Mouse (Mus musculus) midbrain, embryonic 10.5 days (tissue): ENCODE results near the gene Adh6a. TPM values are rescaled to one million over a fixed set of nuclear protein-coding genes. Genes with fewer than 3 reads are reported as not detected.

ENCODE experiments used
- DNase-seq: peaks from one replicate; pipeline ENCODE4 v3.0.0-alpha.2; 2017; ENCODE audit warnings: low spot score
- H3K27ac ChIP-seq: fragments of 300-500 bp; sonication (generic); replicated peaks from 2 replicates; pipeline ENCODE4 v1.5.1; 2016; ENCODE audit warnings: mild to moderate bottlenecking
- H3K27me3 ChIP-seq: fragments of 300-500 bp; sonication (generic); 2 replicates; pipeline ENCODE4 v1.6.1; 2016; ENCODE audit warnings: low read depth, mild to moderate bottlenecking; ENCODE audit not compliant: poor library complexity, severe bottlenecking
- H3K36me3 ChIP-seq: fragments of 300-500 bp; sonication (generic); 2 replicates; pipeline ENCODE4 v1.6.1; 2016; ENCODE audit warnings: mild to moderate bottlenecking, moderate library complexity
- H3K4me1 ChIP-seq: fragments of 300-500 bp; sonication (generic); 2 replicates; pipeline ENCODE4 v1.6.1; 2016
- H3K4me3 ChIP-seq: fragments of 300-500 bp; sonication (generic); 2 replicates; pipeline ENCODE4 v1.5.1; 2016; ENCODE audit warnings: mild to moderate bottlenecking, moderate library complexity
- H3K9me3 ChIP-seq: fragments of 300-500 bp; sonication (generic); replicated peaks from 2 replicates; pipeline ENCODE4 v1.6.1; 2016; ENCODE audit warnings: mild to moderate bottlenecking
- WGBS: fragments of 180-500 bp; shearing (Covaris S2); methylation state at CpG from one replicate; pipeline ENCODE4 v1.1.7; 2016; 5-methylcytosine and 5-hydroxymethylcytosine counted together
- polyA plus RNA-seq: library from polyadenylated mRNA; unstranded; fragments of >200 nt; fragmentation: Nextera tagmentation; extraction: Ambion mirVana; gene quantifications from 2 replicates; pipeline ENCODE4 v1.2.1, GENCODE M21; 2016

Adh6a gene
- polyA plus RNA-seq, 1 experiment from 2014 or later, result not detected

DNA sequence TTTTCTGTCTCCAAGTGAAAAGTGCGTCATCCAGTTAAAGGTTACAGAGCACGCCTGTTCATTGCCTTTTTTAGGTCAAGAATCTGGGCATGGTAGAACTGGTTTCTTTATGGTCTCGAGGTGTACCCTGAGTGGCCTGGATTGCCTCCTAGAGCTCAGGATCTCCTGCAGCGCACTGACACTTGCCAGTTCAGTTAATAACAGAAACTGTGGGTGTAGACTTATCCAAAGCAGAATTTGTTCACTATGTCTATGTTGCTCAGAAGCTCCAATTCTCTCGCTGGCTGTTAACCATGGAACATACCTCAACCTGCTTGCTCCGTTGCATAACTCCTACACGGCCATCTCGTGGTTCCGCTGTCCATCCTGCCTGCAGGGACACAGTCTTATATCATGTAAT, 13.0 kb upstream of the Adh6a start:
- no peak for DNase-seq
- WGBS, result 93% methylated on average over 9 of the region's 9 CpGs
- peaks cover 15% of the 10 kb centered on the region for H3K9me3 ChIP-seq
- no peak overlapping the region for H3K4me3 ChIP-seq
- no peaks in the 10 kb centered on the region for H3K36me3 ChIP-seq
- H3K27me3 ChIP-seq, result no peaks in the 10 kb centered on the region
- H3K27ac ChIP-seq, result no peak overlapping the region
- peaks cover 8% of the 10 kb centered on the region for H3K4me1 ChIP-seq

DNA sequence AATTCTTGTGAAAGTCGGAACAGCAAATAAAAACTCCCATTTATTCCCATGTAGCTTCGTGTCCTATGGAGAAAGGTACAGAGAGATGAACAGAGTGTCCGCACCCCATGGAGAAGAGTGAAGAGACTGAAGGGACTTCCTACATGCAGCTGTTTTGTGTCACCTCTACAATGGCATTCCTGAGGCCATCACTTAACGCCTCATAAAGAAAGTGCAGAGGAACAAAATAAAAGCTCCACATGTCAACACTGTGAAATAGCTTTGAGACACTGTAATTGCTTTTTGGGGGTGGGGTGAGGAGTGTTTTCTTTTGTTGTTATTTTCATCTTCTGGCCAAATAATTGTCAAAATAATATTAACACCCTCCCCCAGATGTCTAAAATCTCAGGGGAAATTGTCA, 10.4 kb upstream of the Adh6a start:
- no peak for DNase-seq
- H3K27me3 ChIP-seq, result no peaks in the 10 kb centered on the region
- no peak overlapping the region for H3K4me3 ChIP-seq
- no peak overlapping the region for H3K27ac ChIP-seq
- no peaks in the 10 kb centered on the region for H3K36me3 ChIP-seq
- H3K4me1 ChIP-seq, result peaks cover 20% of the 10 kb centered on the region
- WGBS, result 76% methylated on average over 4 of the region's 4 CpGs
- peaks cover 9% of the 10 kb centered on the region for H3K9me3 ChIP-seq

DNA sequence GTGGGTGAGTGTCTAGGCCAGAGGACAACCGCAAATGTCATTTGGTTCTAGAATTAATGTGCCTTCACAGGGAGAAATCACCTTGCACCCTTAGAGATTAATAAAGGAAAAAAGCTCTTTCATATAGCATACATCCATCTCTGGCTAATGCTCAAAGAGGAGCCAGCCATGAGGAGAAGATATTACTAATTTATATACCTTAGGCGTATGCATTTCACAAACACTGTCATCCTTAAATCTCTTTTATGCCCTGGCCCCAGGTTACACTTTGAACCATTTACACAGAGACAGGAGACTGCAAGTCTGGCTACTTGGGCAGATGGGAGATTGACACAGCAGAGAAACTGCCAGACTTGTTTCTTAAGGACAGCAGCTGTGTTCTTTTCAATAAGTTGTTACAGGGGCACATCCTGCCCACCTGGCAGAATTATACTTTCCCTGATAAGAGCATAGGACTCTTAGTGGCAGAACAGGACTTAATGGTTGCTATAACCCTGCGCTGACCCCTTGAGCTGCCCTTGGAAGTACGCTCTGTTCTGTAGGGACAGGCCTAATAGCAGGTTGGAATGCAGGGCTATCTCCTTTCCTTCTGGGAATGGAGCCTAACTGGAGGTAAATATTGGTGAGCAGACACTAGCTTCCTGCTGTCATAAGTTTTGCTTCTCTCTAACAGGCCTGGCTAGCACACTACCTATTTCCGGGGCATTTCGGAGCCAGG, 9.2 kb upstream of the Adh6a start:
- H3K4me1 ChIP-seq, result peaks cover 20% of the 10 kb centered on the region
- H3K27me3 ChIP-seq, result no peaks in the 10 kb centered on the region
- no peak overlapping the region for H3K4me3 ChIP-seq
- no peak overlapping the region for H3K27ac ChIP-seq
- no peaks in the 10 kb centered on the region for H3K36me3 ChIP-seq
- no peak for DNase-seq
- H3K9me3 ChIP-seq, result no peaks in the 10 kb centered on the region
- WGBS, result 90% methylated on average over 6 of the region's 6 CpGs

DNA sequence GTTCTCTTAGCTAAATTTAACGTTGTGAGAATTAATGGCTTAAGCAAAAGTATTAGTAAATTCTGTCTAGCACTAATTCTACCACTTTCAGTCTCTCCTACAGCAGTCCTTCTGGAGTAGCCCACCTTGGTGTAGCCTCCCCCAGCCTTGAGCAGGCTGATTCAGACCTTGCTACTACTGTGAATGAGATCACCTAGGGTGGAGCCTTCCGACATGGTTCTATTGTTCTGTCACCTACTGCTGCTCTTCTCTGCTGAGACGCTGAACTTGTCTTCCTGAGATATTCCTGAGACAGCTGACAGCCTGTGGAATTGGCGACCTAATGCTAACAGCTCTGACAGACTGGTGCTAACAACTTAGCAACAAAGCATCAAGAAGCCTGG, 8.6 kb upstream of the Adh6a start:
- WGBS, result 50% methylated on average over 4 of the region's 4 CpGs
- no peaks in the 10 kb centered on the region for H3K27me3 ChIP-seq
- H3K27ac ChIP-seq, result no peak overlapping the region
- H3K9me3 ChIP-seq, result no peaks in the 10 kb centered on the region
- H3K4me3 ChIP-seq, result no peak overlapping the region
- DNase-seq, result no peak
- H3K36me3 ChIP-seq, result no peaks in the 10 kb centered on the region
- H3K4me1 ChIP-seq, result peaks cover 20% of the 10 kb centered on the region

DNA sequence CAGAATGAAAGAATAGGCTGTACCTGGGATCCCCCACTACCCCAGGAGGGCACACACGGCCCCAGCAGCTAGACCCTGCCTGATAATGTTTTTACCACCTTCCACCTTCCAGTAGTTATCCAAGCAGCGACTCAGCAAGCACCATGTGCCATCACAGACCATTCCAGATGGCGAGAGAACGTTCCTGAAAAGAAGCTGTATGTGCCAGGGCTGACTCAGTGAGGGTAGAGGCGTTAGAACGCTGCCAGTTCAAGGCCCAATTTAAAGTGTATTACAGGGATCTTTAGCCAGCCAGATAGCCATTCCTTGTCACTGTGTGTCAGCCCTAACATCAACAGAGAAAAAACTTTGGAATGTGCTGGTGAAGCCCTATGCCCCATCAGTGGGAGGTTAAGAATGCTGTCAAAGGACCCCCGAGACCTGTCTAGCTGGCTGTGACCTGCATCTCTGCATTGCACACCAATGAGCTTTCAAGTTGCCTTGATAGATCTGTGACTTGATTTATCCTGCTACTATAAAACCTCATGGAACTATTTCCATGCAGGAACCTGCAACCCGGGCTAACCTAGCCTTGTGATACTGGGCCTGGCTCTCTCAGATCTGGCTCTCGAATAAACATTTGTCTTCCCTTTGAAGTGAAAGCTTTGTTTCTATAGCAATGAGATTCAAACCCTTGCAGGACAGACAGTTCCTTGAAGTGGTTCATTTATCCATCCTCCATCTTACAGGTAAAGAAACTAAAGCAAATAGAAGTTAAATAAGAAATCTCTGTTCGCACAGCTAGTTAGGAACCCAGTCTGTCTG, 7.4 kb upstream of the Adh6a start:
- WGBS, result 78% methylated on average over 10 of the region's 10 CpGs
- DNase-seq, result no peak
- peaks cover 20% of the 10 kb centered on the region for H3K4me1 ChIP-seq
- H3K9me3 ChIP-seq, result no peaks in the 10 kb centered on the region
- no peak overlapping the region for H3K27ac ChIP-seq
- H3K36me3 ChIP-seq, result no peaks in the 10 kb centered on the region
- H3K27me3 ChIP-seq, result no peaks in the 10 kb centered on the region
- H3K4me3 ChIP-seq, result no peak overlapping the region

DNA sequence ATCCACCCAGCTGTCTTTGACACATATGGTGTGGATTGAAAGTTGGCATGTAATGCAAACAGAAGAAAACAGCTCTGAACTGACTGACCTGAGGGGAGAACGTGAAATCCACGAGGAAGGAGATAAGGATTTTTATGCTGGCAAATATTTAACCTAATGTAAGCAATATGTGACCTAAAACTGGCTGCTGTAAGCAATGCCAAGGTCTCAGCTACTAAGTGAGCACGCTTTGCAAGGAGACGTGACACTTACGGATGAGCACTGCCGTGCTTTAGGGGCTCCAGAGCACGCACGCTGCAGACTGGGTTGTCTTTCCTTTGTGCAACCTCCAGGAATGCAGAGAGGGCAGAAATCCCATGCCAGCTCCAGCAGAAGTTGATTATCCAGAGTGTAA, 6.8 kb upstream of the Adh6a start:
- DNase-seq, result no peak
- Histone ChIP-seq H3K36me3 (no peaks in the 10 kb centered on the region), H3K27ac (0 out of 2 replicates have a peak overlapping the region, but pooled peaks have one; percentile 38), H3K4me3 (no peak overlapping the region), H3K27me3 (no peaks in the 10 kb centered on the region), H3K4me1 (peaks cover 20% of the 10 kb centered on the region), H3K9me3 (no peaks in the 10 kb centered on the region)
- 65% methylated on average over 8 of the region's 8 CpGs for WGBS

DNA sequence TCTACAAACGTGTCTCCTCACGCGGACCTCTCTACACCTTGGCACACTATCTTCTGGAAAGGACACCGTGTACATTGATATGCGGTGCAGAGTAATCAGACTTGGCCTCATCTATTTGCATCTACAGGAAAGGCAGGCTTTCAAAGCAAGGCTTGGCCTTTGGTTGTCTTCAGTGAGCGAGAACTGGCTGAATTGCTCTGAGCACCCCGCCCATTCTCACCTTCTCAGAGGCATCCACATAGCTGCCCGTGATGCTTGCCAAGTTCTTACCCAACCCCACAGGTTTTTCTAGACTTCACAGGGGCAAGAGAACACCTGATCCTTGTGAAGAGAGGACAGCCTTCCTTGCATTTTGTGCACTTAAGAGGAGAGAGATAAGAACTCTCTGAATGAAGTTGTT, 3.2 kb upstream of the Adh6a start:
- H3K36me3 ChIP-seq, result no peaks in the 10 kb centered on the region
- peaks cover 14% of the 10 kb centered on the region for H3K4me1 ChIP-seq
- 95% methylated on average over 8 of the region's 8 CpGs for WGBS
- H3K9me3 ChIP-seq, result no peaks in the 10 kb centered on the region
- no peak overlapping the region for H3K4me3 ChIP-seq
- H3K27me3 ChIP-seq, result no peaks in the 10 kb centered on the region
- no peak overlapping the region for H3K27ac ChIP-seq
- no peak for DNase-seq

DNA sequence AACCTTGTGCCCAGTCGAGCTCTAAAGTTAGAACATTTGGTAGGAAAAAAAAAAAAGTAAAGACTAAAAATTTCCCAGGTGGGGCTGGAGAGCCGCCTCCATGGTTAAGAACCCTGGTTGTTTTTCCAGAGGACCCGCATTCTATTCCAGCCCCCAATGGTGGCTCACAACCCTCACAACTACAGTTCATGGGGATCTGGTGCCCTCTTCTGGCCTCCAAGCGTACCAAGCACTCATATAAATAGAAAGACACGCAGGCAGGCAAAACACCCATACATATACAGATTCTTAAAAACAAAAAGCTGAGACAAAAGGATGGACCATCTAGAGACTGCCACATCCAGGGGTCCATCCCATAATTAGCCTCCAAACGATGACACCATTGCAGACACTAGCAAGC, 2.1 kb upstream of the Adh6a start:
- H3K27ac ChIP-seq, result no peak overlapping the region
- H3K4me3 ChIP-seq, result no peak overlapping the region
- no peaks in the 10 kb centered on the region for H3K27me3 ChIP-seq
- H3K36me3 ChIP-seq, result no peaks in the 10 kb centered on the region
- no peak for DNase-seq
- peaks cover 4% of the 10 kb centered on the region; the same call in 1 of the 2 replicates for H3K4me1 ChIP-seq
- no peaks in the 10 kb centered on the region for H3K9me3 ChIP-seq
- WGBS, result 80% methylated on average over 6 of the region's 6 CpGs

DNA sequence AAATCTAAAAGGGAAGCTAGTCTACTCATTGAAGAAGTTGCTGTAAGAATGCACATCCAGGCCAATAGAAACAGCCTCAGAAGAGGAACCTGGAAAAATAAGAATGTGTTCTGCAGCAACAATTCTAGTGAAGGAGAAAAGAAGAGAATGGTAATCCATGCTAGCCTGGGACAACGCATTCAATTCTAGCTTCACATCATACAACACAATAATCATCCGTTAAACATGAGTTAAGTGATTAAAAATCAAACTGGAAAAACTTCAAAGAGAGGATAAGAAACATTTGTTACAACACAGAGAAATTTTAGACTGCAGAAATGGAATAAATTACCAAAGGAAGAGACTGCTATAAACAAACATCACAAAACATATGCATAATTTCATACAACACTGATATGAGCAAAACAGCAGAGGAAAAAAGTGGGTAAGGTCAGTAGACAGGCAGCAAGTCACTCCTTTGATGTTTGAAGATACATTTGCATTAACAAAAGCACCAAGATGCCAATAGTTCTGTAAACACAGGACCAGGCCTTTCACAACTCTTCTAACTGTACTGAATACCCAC, 3.9 kb downstream of the Adh6a start:
- no peaks in the 10 kb centered on the region for H3K9me3 ChIP-seq
- H3K27ac ChIP-seq, result no peak overlapping the region
- no peak overlapping the region for H3K4me3 ChIP-seq
- 80% methylated on average over 2 of the region's 2 CpGs for WGBS
- no peak for DNase-seq
- H3K27me3 ChIP-seq, result no peaks in the 10 kb centered on the region
- H3K4me1 ChIP-seq, result no peaks in the 10 kb centered on the region
- H3K36me3 ChIP-seq, result no peaks in the 10 kb centered on the region

DNA sequence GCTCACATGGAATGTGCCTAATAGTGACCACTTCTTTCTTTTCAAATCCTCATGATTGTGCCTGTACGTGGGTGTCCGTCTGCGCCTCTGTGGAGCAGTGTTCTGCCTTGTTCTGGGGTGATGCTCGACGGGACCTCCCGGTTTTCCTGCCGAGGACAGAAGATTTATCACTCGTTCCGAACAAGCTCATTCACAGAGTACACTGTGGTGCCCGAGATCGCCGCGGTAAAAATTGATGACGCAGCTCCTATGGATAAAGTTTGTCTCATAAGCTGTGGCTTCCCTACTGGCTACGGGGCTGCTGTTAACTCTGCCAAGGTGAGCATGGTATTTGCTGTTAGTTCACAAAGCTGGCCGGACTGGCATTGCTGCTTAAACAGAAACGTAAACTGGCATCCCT, 11.9 kb downstream of the Adh6a start:
- Histone ChIP-seq H3K4me3 (no peak overlapping the region), H3K9me3 (peaks cover 7% of the 10 kb centered on the region; the same call in 1 of the 2 replicates), H3K27me3 (no peaks in the 10 kb centered on the region), H3K27ac (no peak overlapping the region), H3K4me1 (no peaks in the 10 kb centered on the region), H3K36me3 (no peaks in the 10 kb centered on the region)
- WGBS, result 93% methylated on average over 17 of the region's 17 CpGs
- DNase-seq, result no peak

DNA sequence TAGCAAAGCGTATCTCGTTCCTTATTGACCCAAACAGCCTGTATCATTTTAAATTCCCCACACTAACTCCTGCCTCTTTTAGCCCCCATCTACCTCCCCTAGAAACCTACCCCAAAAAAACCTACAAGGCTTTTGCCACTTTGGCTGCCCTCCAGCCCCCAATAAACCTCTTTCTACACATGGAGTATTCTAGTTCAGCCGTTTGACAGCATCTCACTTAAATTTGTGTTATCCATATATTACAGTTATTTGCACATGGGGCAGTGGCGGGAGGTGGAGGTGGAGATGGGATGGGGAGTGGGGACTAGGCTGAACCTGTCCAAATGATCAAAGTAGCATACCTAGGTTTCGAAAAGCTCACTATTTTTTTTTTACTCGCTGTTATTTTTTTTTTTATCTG, 12.4 kb downstream of the Adh6a start:
- Histone ChIP-seq H3K9me3 (peaks cover 7% of the 10 kb centered on the region; the same call in 1 of the 2 replicates), H3K27ac (no peak overlapping the region), H3K4me3 (no peak overlapping the region), H3K36me3 (no peaks in the 10 kb centered on the region), H3K27me3 (no peaks in the 10 kb centered on the region), H3K4me1 (no peaks in the 10 kb centered on the region)
- 93% methylated on average over 6 of the region's 6 CpGs for WGBS
- DNase-seq, result no peak

DNA sequence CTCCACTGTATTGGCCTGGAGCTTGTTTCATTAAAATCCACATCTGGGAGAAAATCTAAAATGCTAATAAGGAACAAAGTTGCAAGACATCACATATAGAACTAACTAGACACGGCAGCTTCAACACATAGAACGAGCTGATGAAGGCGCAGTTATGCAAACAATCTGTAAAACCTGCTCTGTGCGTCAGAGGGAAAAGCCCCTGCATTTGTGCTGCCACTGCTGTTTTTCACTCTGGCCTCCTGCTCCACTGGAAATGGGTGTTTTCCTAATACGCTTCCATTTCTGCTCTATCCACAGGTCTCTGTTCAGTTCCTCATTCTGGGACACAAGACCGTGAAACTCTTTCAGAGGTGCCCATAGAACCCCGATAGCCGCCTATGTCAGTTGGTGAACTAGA, 20.8 kb downstream of the Adh6a start:
- Histone ChIP-seq H3K27ac (no peak overlapping the region), H3K4me1 (peaks cover 5% of the 10 kb centered on the region; the same call in 1 of the 2 replicates), H3K27me3 (no peaks in the 10 kb centered on the region), H3K4me3 (no peak overlapping the region), H3K36me3 (no peaks in the 10 kb centered on the region), H3K9me3 (no peaks in the 10 kb centered on the region)
- no peak for DNase-seq
- 91% methylated on average over 8 of the region's 8 CpGs for WGBS

DNA sequence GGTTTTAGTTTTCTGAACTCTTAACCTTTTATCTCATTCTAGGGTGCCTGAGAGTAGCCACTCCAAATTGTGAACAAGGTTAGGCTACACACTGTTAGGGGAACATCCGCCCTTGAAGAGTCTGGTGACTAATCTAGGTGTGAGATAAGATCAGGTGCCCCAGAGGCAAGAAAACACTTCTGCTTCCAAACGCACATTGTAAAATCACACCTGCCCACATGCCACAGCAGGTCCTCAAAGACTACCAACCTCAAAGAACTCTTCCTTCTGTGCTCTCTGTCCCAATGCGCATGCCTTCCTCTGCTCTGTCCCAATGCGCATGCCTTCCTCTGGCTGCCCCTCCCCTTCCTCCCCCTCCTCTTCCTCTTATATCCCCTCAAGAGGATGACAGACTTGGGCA, 21.2 kb downstream of the Adh6a start:
- Histone ChIP-seq H3K27ac (no peak overlapping the region), H3K9me3 (no peaks in the 10 kb centered on the region), H3K4me1 (peaks cover 5% of the 10 kb centered on the region; the same call in 1 of the 2 replicates), H3K36me3 (no peaks in the 10 kb centered on the region), H3K4me3 (no peak overlapping the region), H3K27me3 (no peaks in the 10 kb centered on the region)
- WGBS, result 85% methylated on average over 4 of the region's 4 CpGs
- no peak for DNase-seq
